Mouse (Mus musculus): ENCODE results near the gene Gm20821.
"Not testable (repeated sequence)": the region's sequence is repeated elsewhere in the genome, so short reads cannot be mapped to it uniquely, and the experiment has no call there.

Gene Gm20821

DNA sequence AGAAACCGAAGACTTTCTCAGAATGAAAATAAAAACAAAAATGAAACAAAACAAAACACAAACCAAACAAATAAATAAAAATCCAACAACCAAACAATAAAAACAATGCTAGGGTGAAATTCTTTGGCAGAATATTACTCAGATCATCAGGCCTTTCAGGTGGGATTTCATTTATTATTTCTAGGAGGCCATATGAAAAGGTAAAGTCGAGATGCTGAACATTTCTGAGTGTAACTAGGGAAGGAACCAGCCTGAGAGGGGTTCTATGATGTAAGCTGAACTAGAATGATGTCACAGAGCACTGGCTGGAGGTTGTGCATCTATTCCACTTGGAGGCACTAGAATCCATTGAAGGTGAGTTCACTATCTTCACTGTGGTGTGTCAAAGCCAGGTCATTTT is at the start of gene Gm20821:
Gene Gm20821, plus strand, starts transcription at position 301 of the 400 bp plus-strand sequence.
- not testable (repeated sequence) for DNase-seq
